ENCODE assay signal across 14 mouse cellular contexts in the genomic region with DNA sequence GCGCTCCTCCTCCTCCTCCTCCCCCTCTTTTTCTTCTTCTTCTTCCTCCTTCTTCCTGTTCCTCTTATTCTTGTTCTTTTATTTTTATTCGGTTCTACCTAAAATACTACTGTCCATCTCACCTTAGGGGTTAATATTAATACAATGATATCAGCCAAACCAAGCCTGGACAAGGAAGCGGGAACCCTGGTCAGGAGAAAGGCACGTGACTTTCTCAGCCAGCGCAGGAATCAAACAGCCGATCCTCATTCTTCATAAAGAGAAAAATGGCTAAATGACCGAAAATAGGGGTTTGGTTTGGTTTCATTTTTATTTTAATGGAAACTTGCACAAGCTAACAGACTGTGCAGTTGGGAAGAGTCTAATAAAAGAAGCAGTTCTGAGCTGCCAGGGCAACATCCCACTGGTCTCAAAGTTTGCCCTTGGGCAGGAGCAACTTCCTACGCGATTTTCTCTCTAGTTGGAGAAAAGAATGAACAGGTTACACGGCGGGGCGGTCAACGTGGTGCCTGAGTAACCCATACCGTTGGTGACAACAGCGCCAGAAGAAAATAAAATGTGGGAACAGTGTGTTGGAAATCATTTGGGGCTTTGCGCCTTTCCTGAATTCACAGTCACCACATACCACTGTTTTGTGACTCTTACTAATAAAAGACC.
A peak's percentile ranks its signal among the peaks of the same experiment; 100 is the strongest.
DNase-seq lines count a peak whose midpoint lies in the region; ATAC-seq and TF ChIP-seq lines count a peak whose summit lies in the region.
"Had no signal": no experiment of that assay in that cellular context is flagged by ENCODE, and none has a peak within 500 bp of the region (broad histone marks: within the 10 kb centered on the region; RNA-seq: fewer than 3 reads in every experiment).

No protein-coding gene starts in this region.

- H3K9ac ChIP-seq in heart, embryonic 15.5 days: no peak overlapping the region
- H3K9ac ChIP-seq in CH12.LX (ENCODE audit: insufficient read depth, low read depth): no peak overlapping the region
- H3K9ac ChIP-seq in hindbrain, embryonic 16.5 days (ENCODE audit: low read depth, low read length): no peak overlapping the region
- H3K9ac ChIP-seq in midbrain, postnatal 0 days (replicated peaks; ENCODE audit: low read length, poor library complexity, severe bottlenecking): no peak overlapping the region
- H3K9ac ChIP-seq: forebrain, postnatal 0 days; midbrain, embryonic 15.5 days had no signal

- no peaks in the 10 kb centered on the region for H3K9me3 ChIP-seq in heart, embryonic 15.5 days (replicated peaks)
- no peaks in the 10 kb centered on the region for H3K9me3 ChIP-seq in CH12.LX (replicated peaks; ENCODE audit: low read length)
- no peaks in the 10 kb centered on the region for H3K9me3 ChIP-seq in hindbrain, embryonic 16.5 days (ENCODE audit: control insufficient read depth, low read length)
- no peaks in the 10 kb centered on the region for H3K9me3 ChIP-seq in midbrain, postnatal 0 days (ENCODE audit: low read length)
- H3K9me3 ChIP-seq: midbrain, embryonic 15.5 days had no signal

- H3K36me3 ChIP-seq in heart, embryonic 15.5 days: no peaks in the 10 kb centered on the region
- no peaks in the 10 kb centered on the region for H3K36me3 ChIP-seq in CH12.LX (replicated peaks in 1 of 2; ENCODE audit: control insufficient read depth in 1 of 2, insufficient read depth in 1 of 2, low read length in 1 of 2)
- no peaks in the 10 kb centered on the region for H3K36me3 ChIP-seq in hindbrain, embryonic 16.5 days (ENCODE audit: control insufficient read depth, insufficient read depth, low read length)
- H3K36me3 ChIP-seq in midbrain, postnatal 0 days (ENCODE audit: insufficient read depth, low read length): no peaks in the 10 kb centered on the region
- H3K36me3 ChIP-seq: midbrain, embryonic 15.5 days had no signal

- in situ Hi-C loops in CH12.LX (cut with MboI; ENCODE audit: low pct_ligation_motif_present, low pct_unique_long_range_greater_than_20kb, low sequenced_read_pairs): no loop called here

- no peak for DNase-seq in heart, adult 18-20 months
- DNase-seq in CH12.LX (ENCODE audit: extremely low read depth): no peak
- DNase-seq in kidney, postnatal 14 days: peak; percentile 28
- DNase-seq in urinary bladder, postnatal 10 days (ENCODE audit: low spot score): no peak
- DNase-seq in midbrain, postnatal 0 days (ENCODE audit: low spot score): no peak
- DNase-seq: adrenal gland, postnatal 14 days; forebrain, postnatal 0 days; gastrocnemius, postnatal 36 days; right cerebral cortex, postnatal 14 days had no signal

- 0 out of 2 replicates have a peak overlapping the region, but pooled peaks have one; percentile 15 for H3K4me2 ChIP-seq in heart, embryonic 15.5 days
- peak overlapping the region; percentile 53 for H3K4me2 ChIP-seq in CH12.LX (ENCODE audit: insufficient read depth, low read depth, poor library complexity, severe bottlenecking)
- H3K4me2 ChIP-seq in hindbrain, embryonic 16.5 days (ENCODE audit: low read length): no peak overlapping the region; the same call in 1 of the 2 replicates
- no peak overlapping the region for H3K4me2 ChIP-seq in midbrain, postnatal 0 days (ENCODE audit: low read depth, low read length, poor library complexity, severe bottlenecking)
- H3K4me2 ChIP-seq: midbrain, embryonic 15.5 days had no signal

- peaks cover 57% of the 10 kb centered on the region for H3K27me3 ChIP-seq in heart, embryonic 15.5 days
- peaks cover 43% of the 10 kb centered on the region for H3K27me3 ChIP-seq in CH12.LX (replicated peaks)
- no peaks in the 10 kb centered on the region for H3K27me3 ChIP-seq in hindbrain, embryonic 16.5 days (replicated peaks; ENCODE audit: control insufficient read depth, insufficient read depth, low read length)
- H3K27me3 ChIP-seq in midbrain, postnatal 0 days (ENCODE audit: insufficient read depth, low read length): peaks cover 4% of the 10 kb centered on the region; the same call in 1 of the 2 replicates
- H3K27me3 ChIP-seq: Patski had no signal

- no peak for TF ChIP-seq RAD21 in CH12.LX (IDR thresholded peaks at IDR 0.05; ENCODE audit: low read depth, low read length)

- TF ChIP-seq POLR2A in CH12.LX (IDR thresholded peaks at IDR 0.05; ENCODE audit: low read depth, low read length): no peak

- no peak overlapping the region for H3K4me3 ChIP-seq in heart, embryonic 15.5 days
- H3K4me3 ChIP-seq in CH12.LX (replicated peaks in 1 of 3; ENCODE audit: low read depth in 2 of 3, low read length in 2 of 3, poor library complexity in 1 of 3): no peak overlapping the region
- H3K4me3 ChIP-seq in hindbrain, embryonic 16.5 days (ENCODE audit: low read length): no peak overlapping the region
- H3K4me3 ChIP-seq in midbrain, postnatal 0 days (ENCODE audit: low read depth, low read length): no peak overlapping the region
- H3K4me3 ChIP-seq: midbrain, embryonic 15.5 days had no signal

- no peak overlapping the region for H3K27ac ChIP-seq in heart, embryonic 15.5 days
- H3K27ac ChIP-seq in CH12.LX (ENCODE audit: insufficient read depth, low read depth): no peak overlapping the region
- peak overlapping the region; percentile 9 for H3K27ac ChIP-seq in hindbrain, embryonic 16.5 days (ENCODE audit: low read depth, low read length)
- H3K27ac ChIP-seq in midbrain, postnatal 0 days (ENCODE audit: low read depth, low read length): no peak overlapping the region
- H3K27ac ChIP-seq: midbrain, embryonic 15.5 days had no signal

- 58% methylated on average over 16 of the region's 16 CpGs for WGBS in heart, embryonic 15.5 days
- WGBS in hindbrain, embryonic 16.5 days: 66% methylated on average over 16 of the region's 16 CpGs
- WGBS in midbrain, postnatal 0 days: 77% methylated on average over 16 of the region's 16 CpGs

- no peaks in the 10 kb centered on the region for H3K4me1 ChIP-seq in heart, embryonic 15.5 days (replicated peaks)
- peaks cover 0 to 3% of the 10 kb centered on the region in 2 experiments; a peak in 2 of 4 replicates for H3K4me1 ChIP-seq in CH12.LX (ENCODE audit: control insufficient read depth in 1 of 2, insufficient read depth in 2 of 2)
- peaks cover 6% of the 10 kb centered on the region for H3K4me1 ChIP-seq in hindbrain, embryonic 16.5 days (ENCODE audit: control insufficient read depth, insufficient read depth, low read depth, low read length)
- H3K4me1 ChIP-seq in midbrain, postnatal 0 days (ENCODE audit: insufficient read depth, low read length): no peaks in the 10 kb centered on the region

- dilution Hi-C loops in CH12.LX (cut with MboI; ENCODE audit: extremely low pct_ligation_motif_present, extremely low pct_unique_long_range_greater_than_20kb, low sequenced_read_pairs): no loop called here

- TF ChIP-seq EP300 in CH12.LX (IDR thresholded peaks at IDR 0.05; ENCODE audit: low read length): no peak

- no peaks in the 10 kb centered on the region for H3K79me2 ChIP-seq in CH12.LX (replicated peaks; ENCODE audit: control insufficient read depth, extremely low read depth, insufficient read depth, poor library complexity, severe bottlenecking)

- ATAC-seq in heart, embryonic 15.5 days (replicated peaks; ENCODE audit: insufficient number of reproducible peaks, insufficient read depth, low FRiP score, low read depth): no peak
- no peak for ATAC-seq in hindbrain, embryonic 16.5 days
- no peak for ATAC-seq in midbrain, postnatal 0 days (ENCODE audit: low FRiP score)
- ATAC-seq: CD4-positive, CD25-positive, alpha-beta regulatory T cell, adult 4 months; forebrain, postnatal 0 days; midbrain, embryonic 15.5 days; Patski had no signal

- TF ChIP-seq CTCF in CH12.LX (conservative IDR thresholded peaks at IDR 0.05 in 1 of 2, IDR thresholded peaks at IDR 0.05 in 1 of 2; ENCODE audit: low read depth in 2 of 2, low read length in 2 of 2): no peak
- no peak for TF ChIP-seq CTCF in midbrain, postnatal 0 days (IDR thresholded peaks at IDR 0.05)

TF ChIP-seq in CH12.LX, 34 proteins besides CTCF, POLR2A, EP300 and RAD21:
- TF ChIP-seq MAX (IDR thresholded peaks at IDR 0.05; ENCODE audit: low read length) (0 out of 2 replicates have a peak, but pooled peaks have one; percentile 14), POLR2AphosphoS2 (IDR thresholded peaks at IDR 0.05; ENCODE audit: low read depth, low read length) (no peak), TCF12 (IDR thresholded peaks at IDR 0.05; ENCODE audit: low read depth, low read length) (no peak), MXI1 (IDR thresholded peaks at IDR 0.05; ENCODE audit: low read depth, low read length) (0 out of 2 replicates have a peak, but pooled peaks have one; percentile 24), JUND (conservative IDR thresholded peaks at IDR 0.05; ENCODE audit: low read depth, low read length) (no peak), USF1 (IDR thresholded peaks at IDR 0.05; ENCODE audit: low read depth, low read length) (peak; percentile 35; the same call in 1 of the 2 replicates), UBTF (IDR thresholded peaks at IDR 0.05; ENCODE audit: low read depth, low read length) (no peak), BHLHE40 (IDR thresholded peaks at IDR 0.05; ENCODE audit: low read depth, low read length) (peak; percentile 83)

Comparison
In these comparisons a context has a peak if more than half of its experiments do, and no peak if none do; other contexts are left out.
1. H3K4me2 ChIP-seq: peak in heart, embryonic 15.5 days (single experiment) and CH12.LX (single experiment); none in hindbrain, embryonic 16.5 days (single experiment) and midbrain, postnatal 0 days (single experiment).